9 mouse cellular contexts compared by ENCODE assay signal in genomic region chr11:70266405-70266804, GRCm38 (mm10). TPM values are rescaled to one million over a fixed set of nuclear protein-coding genes. Genes with fewer than 3 reads are reported as not detected.
DNase-seq lines count a peak whose midpoint lies in the region; ATAC-seq lines count a peak whose summit lies in the region.
"Had no signal": no experiment of that assay in that cellular context is flagged by ENCODE, and none has a peak within 500 bp of the region (broad histone marks: within the 10 kb centered on the region; RNA-seq: fewer than 3 reads in every experiment).

No protein-coding gene starts in this region.

- H3K9ac ChIP-seq in kidney, embryonic 14.5 days (ENCODE audit: low read depth, low read length): no peak overlapping the region
- H3K9ac ChIP-seq in heart, embryonic 16.5 days (ENCODE audit: low read length): no peak overlapping the region

- H3K27ac ChIP-seq in kidney, embryonic 14.5 days (ENCODE audit: low read depth, low read length): no peak overlapping the region
- H3K27ac ChIP-seq in heart, embryonic 16.5 days (ENCODE audit: low read length): peak overlapping the region; percentile 53

- no peak for ATAC-seq in kidney, embryonic 14.5 days (ENCODE audit: low FRiP score, low TSS enrichment)
- no peak for ATAC-seq in heart, embryonic 16.5 days (replicated peaks; ENCODE audit: extremely low read depth, insufficient read depth, low FRiP score)
- ATAC-seq: inflammation-experienced regulatory T-cells, adult 6 months had no signal

- no peaks in the 10 kb centered on the region for H3K27me3 ChIP-seq in kidney, embryonic 14.5 days (ENCODE audit: control insufficient read depth, insufficient read depth, low read length)
- no peaks in the 10 kb centered on the region for H3K27me3 ChIP-seq in heart, embryonic 16.5 days (ENCODE audit: control insufficient read depth, insufficient read depth, low read length)

- no peaks in the 10 kb centered on the region for H3K4me1 ChIP-seq in kidney, embryonic 14.5 days (ENCODE audit: control insufficient read depth, insufficient read depth, low read length)
- H3K4me1 ChIP-seq in heart, embryonic 16.5 days (ENCODE audit: control insufficient read depth, insufficient read depth, low read length): peaks cover 11% of the 10 kb centered on the region

- peak; percentile 22 to 48 for DNase-seq in kidney, postnatal 25 days
- DNase-seq in gastrocnemius, postnatal 4 days (ENCODE audit: low spot score in 2 of 2): peak; percentile 43 to 64
- DNase-seq in lung, postnatal 4 days: peak; percentile 58 to 74
- no peak for DNase-seq in frontal cortex, adult 2 months (ENCODE audit: extremely low spot score in 1 of 2, low spot score in 1 of 2)
- DNase-seq in thymus, postnatal 10 days (ENCODE audit: low spot score in 2 of 2): no peak
- DNase-seq: cerebellum, adult 9-11 months had no signal

- no peaks in the 10 kb centered on the region for H3K36me3 ChIP-seq in kidney, embryonic 14.5 days (ENCODE audit: control insufficient read depth, insufficient read depth, low read length)
- H3K36me3 ChIP-seq in heart, embryonic 16.5 days (ENCODE audit: control insufficient read depth, insufficient read depth): no peaks in the 10 kb centered on the region

- WGBS in kidney, embryonic 14.5 days: 89% methylated on average over 1 of the region's 1 CpGs
- WGBS in heart, embryonic 16.5 days: 32% methylated on average over 1 of the region's 1 CpGs

- no peak overlapping the region for H3K4me2 ChIP-seq in kidney, embryonic 14.5 days (replicated peaks; ENCODE audit: low read depth, low read length)
- H3K4me2 ChIP-seq in heart, embryonic 16.5 days (ENCODE audit: low read depth, low read length): no peak overlapping the region

- no peaks in the 10 kb centered on the region for H3K9me3 ChIP-seq in kidney, embryonic 14.5 days (ENCODE audit: control insufficient read depth, low read length)
- no peaks in the 10 kb centered on the region for H3K9me3 ChIP-seq in heart, embryonic 16.5 days (replicated peaks; ENCODE audit: control insufficient read depth, low read length)

- no peak overlapping the region for H3K4me3 ChIP-seq in kidney, embryonic 14.5 days (ENCODE audit: low read length)
- H3K4me3 ChIP-seq in heart, embryonic 16.5 days (ENCODE audit: low read length): no peak overlapping the region

RNA-seq across cellular contexts. Expression of gene Alox12, which starts 11.3 kb away (rescaled TPM):
- 3.3 and 3.6 TPM in 2 replicates for polyA plus RNA-seq in kidney, embryonic 14.5 days (2014; fragmentation: Nextera tagmentation; extraction: Ambion mirVana)
- total RNA-seq in gastrocnemius, postnatal 4 days (2021): 1 to 10 TPM; 1.3 to 1.7 TPM
- 3.5 and 4.2 TPM in 2 replicates for polyA plus RNA-seq in heart, embryonic 16.5 days (2015; fragmentation: Nextera tagmentation; extraction: Ambion mirVana)
- 3.5 and 4.0 TPM in 2 replicates for polyA plus RNA-seq in frontal cortex, adult 2 months (2012; rRNA removed)

RNA-seq across cellular contexts. Expression of gene Rnasek, which starts 26.8 kb away (rescaled TPM):
- 149 and 173 TPM in 2 replicates for polyA plus RNA-seq in kidney, embryonic 14.5 days (2014; fragmentation: Nextera tagmentation; extraction: Ambion mirVana)
- total RNA-seq in gastrocnemius, postnatal 4 days (2021): 100 to 1,000 TPM in 1 of 2 experiments, 10 to 100 TPM in 1; 83.0 to 103 TPM
- 218 and 227 TPM in 2 replicates for polyA plus RNA-seq in heart, embryonic 16.5 days (2015; fragmentation: Nextera tagmentation; extraction: Ambion mirVana)
- 321 and 335 TPM in 2 replicates for polyA plus RNA-seq in frontal cortex, adult 2 months (2012; rRNA removed)

RNA-seq across cellular contexts. Expression of gene Gm21988, which starts 26.8 kb away (rescaled TPM):
- polyA plus RNA-seq in kidney, embryonic 14.5 days (2014; fragmentation: Nextera tagmentation; extraction: Ambion mirVana): 7.8 and 10.5 TPM in 2 replicates
- total RNA-seq in gastrocnemius, postnatal 4 days (2021): 1 to 10 TPM; 2.5 to 4.1 TPM
- 8.2 and 9.0 TPM in 2 replicates for polyA plus RNA-seq in heart, embryonic 16.5 days (2015; fragmentation: Nextera tagmentation; extraction: Ambion mirVana)
- polyA plus RNA-seq in frontal cortex, adult 2 months (2012; rRNA removed): 10.7 and 11.8 TPM in 2 replicates

RNA-seq across cellular contexts. Expression of gene 0610010K14Rik, which starts 28.7 kb away (rescaled TPM):
- polyA plus RNA-seq in kidney, embryonic 14.5 days (2014; fragmentation: Nextera tagmentation; extraction: Ambion mirVana): 180 and 243 TPM in 2 replicates
- 10 to 100 TPM; 51.4 to 56.9 TPM for total RNA-seq in gastrocnemius, postnatal 4 days (2021)
- 116 and 121 TPM in 2 replicates for polyA plus RNA-seq in heart, embryonic 16.5 days (2015; fragmentation: Nextera tagmentation; extraction: Ambion mirVana)
- 73.4 and 85.4 TPM in 2 replicates for polyA plus RNA-seq in frontal cortex, adult 2 months (2012; rRNA removed)

RNA-seq across cellular contexts. Expression of gene Bcl6b, which starts 36.8 kb away (rescaled TPM):
- 19.2 and 20.0 TPM in 2 replicates for polyA plus RNA-seq in kidney, embryonic 14.5 days (2014; fragmentation: Nextera tagmentation; extraction: Ambion mirVana)
- 10 to 100 TPM; 20.2 to 22.2 TPM for total RNA-seq in gastrocnemius, postnatal 4 days (2021)
- 18.1 and 20.2 TPM in 2 replicates for polyA plus RNA-seq in heart, embryonic 16.5 days (2015; fragmentation: Nextera tagmentation; extraction: Ambion mirVana)
- polyA plus RNA-seq in frontal cortex, adult 2 months (2012; rRNA removed): 1.5 and 1.9 TPM in 2 replicates

Comparison
In these comparisons a context has a peak if more than half of its experiments do, and no peak if none do; other contexts are left out.
1. DNase-seq: peak in kidney, postnatal 25 days (2 of 2), gastrocnemius, postnatal 4 days (2 of 2) and lung, postnatal 4 days (2 of 2); none in frontal cortex, adult 2 months (0 of 2) and thymus, postnatal 10 days (0 of 2).